Mouse (Mus musculus) right cerebral cortex, postnatal 4 days (tissue): Measurements from ENCODE around the gene Avpr2.

ENCODE experiments used
- DNase-seq: peaks from one replicate; pipeline ENCODE4 v3.0.0-alpha.2; 2022

Avpr2 gene

DNA sequence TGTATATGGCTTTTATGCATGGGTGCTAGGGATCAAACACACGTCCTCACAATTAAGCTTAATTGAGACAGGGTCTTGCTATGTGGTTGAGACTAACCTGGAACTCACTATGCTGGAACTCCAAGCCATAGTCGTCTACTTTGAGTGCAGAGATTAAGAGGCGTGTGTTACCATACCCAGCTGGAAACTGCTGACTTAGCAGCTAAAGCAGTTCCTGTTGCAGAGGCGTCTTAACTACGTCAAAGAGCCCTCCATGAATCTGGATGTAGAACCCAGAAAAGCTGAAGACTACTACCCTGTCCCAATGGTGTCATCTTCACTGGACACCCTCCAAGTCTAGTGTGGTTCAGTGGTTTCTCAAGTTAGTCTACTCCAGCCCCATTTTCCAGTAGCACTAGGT lies 26.7 kb downstream of the Avpr2 start:
- DNase-seq: no peak

DNA sequence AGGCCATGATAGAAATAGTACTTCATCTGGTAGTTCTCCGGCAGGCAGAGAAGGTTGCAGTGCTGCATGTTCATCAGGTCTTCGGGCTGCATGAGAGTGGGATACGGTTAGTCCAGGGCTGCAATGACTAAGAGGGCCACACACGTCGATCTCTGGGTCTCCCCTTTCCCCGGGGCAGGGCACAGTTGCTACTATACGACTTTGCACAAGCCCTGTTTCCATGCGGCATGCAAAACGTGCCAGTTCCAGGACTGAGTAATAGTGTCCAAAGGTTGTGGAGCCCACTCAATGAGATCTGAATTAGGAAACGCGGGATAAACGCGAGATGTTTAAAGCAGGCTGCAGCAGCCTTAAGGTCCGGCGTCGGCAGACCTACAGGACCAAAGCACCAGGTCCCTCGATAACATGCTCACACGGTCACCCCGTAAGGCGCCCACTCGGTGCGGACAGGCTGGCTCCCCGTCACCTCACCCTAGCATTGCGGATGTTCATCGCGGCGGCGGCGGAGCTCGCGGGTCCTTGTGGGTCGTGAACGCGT lies 29.5 kb downstream of the Avpr2 start:
- DNase-seq: no peak

DNA sequence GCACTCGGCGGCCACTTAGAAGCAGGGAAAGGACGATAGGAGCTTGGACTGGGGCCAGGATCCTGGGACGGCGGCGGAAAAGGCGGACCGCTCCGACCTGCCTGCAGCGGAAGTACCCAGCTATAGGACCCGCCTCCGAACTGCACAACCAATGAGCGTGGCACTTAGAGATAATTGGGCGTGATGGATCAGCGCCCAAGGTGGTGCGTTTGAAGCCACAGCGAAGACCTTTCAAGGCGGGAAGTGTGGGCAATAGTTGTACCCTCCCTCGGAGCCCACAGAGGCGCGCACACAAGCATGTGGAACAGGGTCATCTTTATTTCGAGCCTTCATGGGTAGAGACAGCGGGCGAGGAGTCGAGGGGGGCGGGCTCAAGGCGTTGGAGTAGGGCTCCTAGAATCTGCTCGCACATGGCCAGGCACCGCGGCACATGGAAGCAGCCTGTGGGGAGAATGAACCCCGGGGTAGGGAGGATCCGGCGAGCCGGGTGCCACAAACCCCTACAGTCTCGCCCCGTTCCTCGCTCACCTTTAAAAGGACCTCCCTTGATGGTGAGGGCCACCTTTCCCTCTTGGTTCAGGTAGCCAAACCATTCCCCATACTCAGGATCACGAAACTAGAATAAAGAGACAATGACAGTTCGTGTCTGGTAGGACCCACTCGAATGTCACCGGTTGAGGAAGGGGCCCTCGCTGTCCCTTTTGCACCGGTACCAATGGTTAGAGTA lies 30.1 kb downstream of the Avpr2 start, which contains the start of the genes Arhgap4 and Naa10:
Gene Arhgap4 (minus strand): TSS at position 48 of the 727 bp plus-strand sequence.
Gene Naa10 (minus strand): TSS at position 122 of the 727 bp plus-strand sequence.
- DNase-seq: peak; percentile 86

DNA sequence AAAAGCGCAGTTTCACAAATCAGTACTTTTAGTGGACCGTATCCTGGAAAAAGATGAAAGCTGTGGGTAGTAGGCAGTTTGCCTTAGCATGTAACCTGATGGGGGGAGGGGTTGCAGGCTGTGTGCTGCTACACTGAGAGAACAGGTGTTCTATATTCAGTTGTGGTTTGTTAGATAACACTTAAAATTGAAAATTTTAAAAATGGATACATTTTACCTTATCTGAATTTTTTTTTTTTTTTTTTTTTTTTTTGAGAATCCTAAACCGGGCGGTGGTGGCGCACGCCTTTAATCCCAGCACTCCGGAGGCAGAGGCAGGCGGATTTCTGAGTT lies 30.6 kb downstream of the Avpr2 start:
- DNase-seq: no peak

DNA sequence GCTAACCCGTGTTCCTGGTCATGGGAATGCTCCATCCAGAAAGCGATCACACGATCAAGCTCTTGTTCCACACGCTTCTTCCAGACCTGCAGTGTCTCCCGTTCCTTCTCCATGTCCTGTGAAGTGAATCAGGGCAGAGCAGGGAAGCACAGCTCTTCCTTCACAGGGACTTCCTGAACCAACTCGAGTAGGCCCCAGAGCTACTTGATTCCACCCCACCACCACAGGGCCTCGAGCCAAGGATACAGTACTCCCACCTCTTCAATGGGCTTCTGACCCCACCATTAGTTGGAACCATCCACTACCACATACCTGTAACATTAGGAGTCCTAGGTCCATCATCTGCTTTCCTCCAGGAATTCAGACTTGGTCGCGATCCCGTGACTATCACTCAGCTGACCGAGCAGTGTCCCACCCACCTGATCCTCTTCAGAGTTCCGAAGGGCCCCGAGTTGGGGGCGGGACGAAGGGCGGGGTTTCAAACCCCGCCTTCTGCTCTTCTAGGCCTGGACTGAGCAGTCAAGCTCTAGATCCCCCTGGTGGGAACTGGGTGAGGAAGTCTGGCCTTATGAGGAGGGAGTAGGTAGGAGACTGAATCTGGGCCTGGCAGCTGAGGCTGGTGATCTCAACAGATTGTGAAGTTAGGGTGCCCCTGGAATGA lies 38.6 kb downstream of the Avpr2 start, which contains the start of gene Renbp:
Gene Renbp (minus strand): TSS at position 449 of the 661 bp plus-strand sequence.
- no peak for DNase-seq

DNA sequence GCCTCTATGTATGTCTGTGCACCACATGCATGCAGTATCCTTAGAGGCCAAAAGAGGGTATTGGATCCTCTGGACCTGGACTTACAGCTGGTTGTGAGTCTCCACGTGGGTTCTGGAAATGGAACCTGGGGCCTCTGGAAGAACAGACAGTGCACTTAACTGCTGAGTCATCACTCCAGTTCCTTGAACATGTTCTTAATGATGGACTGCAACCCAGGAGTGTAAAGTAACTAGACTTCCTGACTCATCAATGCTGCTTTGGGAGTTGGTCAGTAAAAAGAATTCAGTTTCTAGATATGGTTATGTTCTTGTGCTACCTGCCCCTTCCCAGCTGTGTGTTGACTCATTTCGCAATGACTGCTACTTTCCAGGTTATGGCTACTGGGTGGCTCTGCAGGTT lies 40.0 kb downstream of the Avpr2 start:
- no peak for DNase-seq

DNA sequence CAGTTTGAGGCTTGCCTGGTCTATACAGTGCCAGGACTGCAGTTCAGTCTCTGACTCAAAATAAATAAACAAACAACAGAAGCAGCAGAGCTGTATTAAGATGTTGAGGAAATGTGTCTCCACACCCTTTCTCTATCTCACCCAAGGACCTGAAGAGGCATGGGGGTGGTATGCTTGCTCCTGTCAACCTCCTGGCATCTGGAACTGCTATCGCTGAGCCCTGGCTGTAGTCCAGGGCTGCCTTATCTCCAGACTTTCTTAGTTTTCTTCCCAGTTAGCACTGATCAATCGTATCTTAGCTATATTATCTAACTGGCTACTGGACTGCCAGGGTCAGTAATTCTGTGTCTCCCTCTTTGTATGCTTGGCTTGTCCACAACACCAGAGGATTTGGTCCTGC lies 50.0 kb downstream of the Avpr2 start:
- no peak for DNase-seq

DNA sequence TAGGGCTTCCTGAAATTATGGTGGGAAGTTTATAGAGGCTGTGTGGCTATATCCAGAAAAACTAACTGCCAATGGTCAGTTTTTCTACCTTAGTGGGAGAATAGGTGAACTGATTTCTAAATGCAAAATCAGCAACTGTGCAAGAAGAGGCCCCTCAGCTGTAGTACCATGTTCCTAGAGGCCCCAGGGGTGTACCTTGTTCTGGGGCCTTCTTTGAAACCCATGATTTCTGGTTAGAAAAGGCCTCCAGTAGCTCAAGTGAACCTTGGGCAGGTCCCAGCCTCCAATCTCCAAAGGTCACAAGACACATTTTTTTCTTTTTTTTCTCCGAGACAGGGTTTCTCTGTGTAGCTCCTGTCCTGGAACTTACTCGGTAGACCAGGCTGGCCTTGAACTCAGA lies 50.4 kb downstream of the Avpr2 start:
- DNase-seq: no peak
